ENCODE assay signal across 7 mouse cellular contexts in genomic region chr8:123042158-123042973, GRCm38 (mm10). TPM values are rescaled to one million over a fixed set of nuclear protein-coding genes. Genes with fewer than 3 reads are reported as not detected.
DNase-seq lines count a peak whose midpoint lies in the region; ATAC-seq lines count a peak whose summit lies in the region.

Ankrd11 (minus strand) TSS chr8:123042277.

- no peaks in the 10 kb centered on the region for H3K27me3 ChIP-seq in embryonic facial prominence, embryonic 12.5 days
- H3K27me3 ChIP-seq in limb, embryonic 11.5 days (ENCODE audit: control insufficient read depth, insufficient read depth, low read length), result no peaks in the 10 kb centered on the region
- H3K27me3 ChIP-seq in midbrain, embryonic 14.5 days (ENCODE audit: control insufficient read depth, insufficient read depth, low read length), result no peaks in the 10 kb centered on the region

- H3K9me3 ChIP-seq in embryonic facial prominence, embryonic 12.5 days, result no peaks in the 10 kb centered on the region
- H3K9me3 ChIP-seq in limb, embryonic 11.5 days (ENCODE audit: control insufficient read depth, low read length), result no peaks in the 10 kb centered on the region
- no peaks in the 10 kb centered on the region for H3K9me3 ChIP-seq in midbrain, embryonic 14.5 days (ENCODE audit: control insufficient read depth, low read length)

- under 1% methylated on average over 90 of the region's 91 CpGs for WGBS in embryonic facial prominence, embryonic 12.5 days
- WGBS in limb, embryonic 11.5 days, result under 1% methylated on average over 86 of the region's 91 CpGs
- WGBS in midbrain, embryonic 14.5 days, result under 1% methylated on average over 91 of the region's 91 CpGs

- DNase-seq in adrenal gland, postnatal 25 days, result peak; percentile 98
- DNase-seq in heart, adult 11 months, result peak; percentile 100
- peak; percentile 99 for DNase-seq in kidney, adult 18-20 months
- DNase-seq in limb, embryonic 11.5 days (ENCODE audit: low spot score), result peak; percentile 99
- DNase-seq in midbrain, embryonic 14.5 days, result peak; percentile 100
- DNase-seq in spleen, adult 18-20 months, result peak; percentile 98 to 100

- peak within 1 kb of the TSS; percentile 98 for H3K27ac ChIP-seq in embryonic facial prominence, embryonic 12.5 days
- peak within 1 kb of the TSS; percentile 96 for H3K27ac ChIP-seq in limb, embryonic 11.5 days (replicated peaks; ENCODE audit: low read depth, low read length)
- peak within 1 kb of the TSS; percentile 95 for H3K27ac ChIP-seq in midbrain, embryonic 14.5 days (replicated peaks; ENCODE audit: low read depth, low read length)

- no peaks in the 10 kb centered on the region for H3K36me3 ChIP-seq in embryonic facial prominence, embryonic 12.5 days
- no peaks in the 10 kb centered on the region for H3K36me3 ChIP-seq in limb, embryonic 11.5 days (ENCODE audit: control insufficient read depth, insufficient read depth, low read length)
- H3K36me3 ChIP-seq in midbrain, embryonic 14.5 days (ENCODE audit: control insufficient read depth, insufficient read depth, low read length), result no peaks in the 10 kb centered on the region

- H3K4me3 ChIP-seq in embryonic facial prominence, embryonic 12.5 days, result peak within 1 kb of the TSS; percentile 99
- H3K4me3 ChIP-seq in limb, embryonic 11.5 days (ENCODE audit: low read depth, low read length), result peak within 1 kb of the TSS; percentile 88
- peak within 1 kb of the TSS; percentile 99 for H3K4me3 ChIP-seq in midbrain, embryonic 14.5 days (replicated peaks; ENCODE audit: low read depth, low read length)

- H3K4me2 ChIP-seq in embryonic facial prominence, embryonic 12.5 days (replicated peaks), result peak within 1 kb of the TSS; percentile 84
- peak within 1 kb of the TSS; percentile 79 for H3K4me2 ChIP-seq in limb, embryonic 11.5 days (ENCODE audit: low read depth, severe bottlenecking)
- H3K4me2 ChIP-seq in midbrain, embryonic 14.5 days (ENCODE audit: low read length), result peak within 1 kb of the TSS; percentile 87

- ATAC-seq in embryonic facial prominence, embryonic 12.5 days (ENCODE audit: insufficient number of reproducible peaks, insufficient read depth, low FRiP score, low TSS enrichment), result peak; percentile 97
- peak; percentile 98 for ATAC-seq in limb, embryonic 11.5 days (ENCODE audit: insufficient number of reproducible peaks, low FRiP score, low TSS enrichment, low read depth)
- peak; percentile 97 for ATAC-seq in midbrain, embryonic 14.5 days (ENCODE audit: low FRiP score, low TSS enrichment)

- H3K4me1 ChIP-seq in embryonic facial prominence, embryonic 12.5 days, result peaks cover 30% of the 10 kb centered on the region
- H3K4me1 ChIP-seq in limb, embryonic 11.5 days (ENCODE audit: control insufficient read depth, insufficient read depth, low read length), result peaks cover 13% of the 10 kb centered on the region
- H3K4me1 ChIP-seq in midbrain, embryonic 14.5 days (ENCODE audit: control insufficient read depth, insufficient read depth, low read length), result peaks cover 32% of the 10 kb centered on the region

- H3K9ac ChIP-seq in embryonic facial prominence, embryonic 12.5 days, result peak within 1 kb of the TSS; percentile 100
- H3K9ac ChIP-seq in limb, embryonic 11.5 days (ENCODE audit: low read length), result peak within 1 kb of the TSS; percentile 99
- peak within 1 kb of the TSS; percentile 97 for H3K9ac ChIP-seq in midbrain, embryonic 14.5 days (replicated peaks; ENCODE audit: low read length)

RNA-seq across cellular contexts. Expression of gene Ankrd11, which starts in this region (rescaled TPM):
- total RNA-seq in adrenal gland, postnatal 25 days (2021), result 111 TPM in 2 replicates
- 73.1 and 102 TPM in 2 replicates for polyA plus RNA-seq in embryonic facial prominence, embryonic 12.5 days (2016; fragmentation: Nextera tagmentation; extraction: Ambion mirVana)
- polyA plus RNA-seq in limb, embryonic 11.5 days (2014; fragmentation: Nextera tagmentation; extraction: Ambion mirVana), result 84.6 and 98.3 TPM in 2 replicates
- 42.4 and 46.2 TPM in 2 replicates for polyA plus RNA-seq in midbrain, embryonic 14.5 days (2014; fragmentation: Nextera tagmentation; extraction: Ambion mirVana)

Comparison
In these comparisons a context has a peak if more than half of its experiments do, and no peak if none do; other contexts are left out.
1. Peak in every context shown above with its lines: DNase-seq, ATAC-seq, H3K4me3 ChIP-seq and H3K27ac ChIP-seq.